Mouse (Mus musculus) cerebellum, postnatal 14 days (tissue): ENCODE results near the gene Ecpas.

ENCODE experiments used
- DNase-seq, 2 experiments: peaks; one replicate each; pipeline ENCODE4 v3.0.0; 2021; ENCODE audit warnings: mixed read lengths in 2 of 2

Ecpas gene

DNA sequence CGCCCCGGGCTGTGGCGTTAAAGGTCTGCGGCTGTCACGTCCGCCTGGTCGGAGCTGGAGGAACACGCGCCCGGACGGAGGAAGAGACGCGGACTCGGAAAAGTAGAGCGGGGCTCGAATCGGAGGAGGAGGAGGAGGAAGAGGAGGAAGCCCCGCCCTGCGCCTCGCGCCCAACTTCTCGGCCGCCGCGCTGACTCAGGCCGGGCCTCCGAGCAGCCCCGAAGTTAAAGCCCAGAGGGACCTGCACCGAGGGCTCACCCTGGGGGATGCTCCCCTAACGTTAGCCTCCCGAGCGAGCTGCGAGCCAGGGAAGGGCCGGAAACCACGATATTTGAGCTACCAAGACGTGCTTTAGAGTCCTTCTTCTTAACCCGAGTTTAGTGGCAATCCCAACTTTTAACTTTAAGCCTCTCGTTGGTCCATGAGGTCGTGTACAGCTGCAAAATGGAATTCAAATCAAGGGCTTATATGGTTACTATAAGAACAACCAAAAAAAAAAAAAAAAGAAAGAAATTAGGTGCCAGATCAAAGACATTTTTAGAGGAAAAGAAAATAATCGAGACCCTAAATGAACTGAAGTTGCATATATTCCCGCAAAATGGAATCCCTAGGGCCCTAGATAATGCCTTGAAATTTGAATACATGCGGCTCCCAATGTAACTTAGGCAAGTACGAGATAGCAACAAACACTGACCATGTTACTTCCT lies at the start of gene Ecpas:
Gene Ecpas, minus strand, starts transcription at position 121 of the 707 bp plus-strand sequence.
- DNase-seq, result peak; percentile 74 to 76

DNA sequence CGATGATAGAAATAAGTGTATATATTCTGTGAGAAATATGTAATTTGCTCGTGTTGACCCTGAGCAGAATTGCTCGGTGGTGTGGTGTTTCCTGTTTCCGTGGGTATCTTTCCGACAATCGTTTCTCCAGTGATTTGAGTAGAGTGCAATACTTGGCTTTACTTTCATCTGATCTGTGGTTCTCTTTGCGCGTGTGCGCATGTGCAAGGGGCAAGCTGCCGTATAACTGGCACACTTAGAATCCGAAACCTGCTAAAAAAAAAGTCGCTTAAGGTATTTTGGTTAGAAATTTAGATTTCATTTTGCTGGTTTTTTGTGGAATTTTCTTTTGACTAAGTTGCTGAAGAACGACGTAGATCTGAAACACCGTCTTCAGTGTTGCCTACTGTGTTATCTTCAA lies 49.2 kb upstream of the Ecpas start:
- no peak for DNase-seq

DNA sequence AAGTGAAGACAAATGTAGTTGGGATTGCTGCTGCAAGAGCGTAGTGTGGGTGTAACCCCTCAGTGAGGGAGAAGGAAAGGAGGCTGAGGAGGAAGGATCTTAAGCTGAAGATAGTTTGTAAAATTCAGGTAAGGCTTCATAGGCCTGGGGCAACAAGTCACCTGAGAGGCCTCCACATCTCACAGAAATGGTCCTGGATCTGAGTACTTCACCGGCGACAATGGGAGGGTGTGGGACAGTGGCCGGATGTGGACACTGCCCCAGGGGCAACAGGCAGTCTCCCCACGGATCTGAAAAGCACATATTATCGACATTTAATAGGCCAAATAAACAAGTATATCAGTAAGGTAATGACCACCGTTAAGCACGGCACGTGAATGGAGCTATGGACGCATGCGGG lies 40.1 kb upstream of the Ecpas start:
- no peak for DNase-seq

DNA sequence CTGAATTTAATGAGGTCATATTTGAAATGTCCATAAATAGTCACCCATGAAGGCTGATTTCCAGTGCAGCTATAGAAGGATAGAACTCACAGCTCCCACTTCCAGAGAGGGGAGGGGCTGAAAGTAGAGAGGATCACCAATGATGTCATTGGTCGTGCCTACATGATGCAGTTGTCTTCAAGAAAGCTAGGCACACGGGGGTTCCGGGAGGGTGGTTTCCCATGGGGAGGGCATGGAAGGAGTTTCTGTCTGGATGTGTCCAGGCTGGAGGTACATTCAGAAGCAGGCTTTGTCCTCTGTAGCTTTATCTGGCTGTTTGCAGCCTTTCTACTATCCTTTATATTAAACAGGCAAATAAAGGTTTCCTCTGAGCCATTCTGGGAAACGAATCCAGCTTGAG lies 35.8 kb upstream of the Ecpas start:
- DNase-seq, result no peak

DNA sequence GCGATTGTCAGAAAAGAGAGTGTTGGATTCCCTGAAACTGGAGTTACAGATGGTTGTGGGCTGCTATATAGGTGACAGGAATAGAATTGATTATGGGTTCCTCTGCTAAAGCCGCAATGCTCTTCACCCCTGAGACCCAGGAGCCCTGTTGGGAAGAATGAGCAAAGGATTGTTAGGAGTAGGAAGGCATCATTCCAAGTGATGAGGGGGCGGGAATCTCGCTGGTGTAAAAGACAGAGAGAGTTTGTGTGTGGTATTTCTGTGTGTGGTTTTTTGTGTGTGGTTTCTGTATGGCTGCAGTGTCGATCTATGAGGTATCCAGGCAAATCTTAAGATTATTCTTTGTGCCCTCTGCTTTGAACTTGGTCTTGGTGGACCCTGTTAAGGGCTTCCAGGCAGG lies 32.1 kb upstream of the Ecpas start:
- no peak for DNase-seq

DNA sequence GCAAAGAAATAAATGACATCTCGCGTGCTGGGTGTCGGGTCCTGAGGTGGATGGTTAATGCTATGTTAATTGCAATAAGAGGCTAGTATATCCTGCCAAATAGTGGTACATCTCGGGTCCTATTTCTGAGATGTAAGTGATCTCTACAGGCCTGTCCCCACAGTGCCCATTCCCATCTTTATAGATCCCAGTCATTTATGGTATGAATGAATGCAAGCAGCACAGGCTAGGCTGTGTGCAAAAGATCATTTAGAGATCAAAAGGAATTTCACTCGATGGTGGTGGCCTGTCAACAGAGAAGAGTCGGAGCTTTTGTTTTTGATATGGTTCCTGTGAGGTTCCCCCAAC lies 31.6 kb upstream of the Ecpas start:
- DNase-seq, result no peak

DNA sequence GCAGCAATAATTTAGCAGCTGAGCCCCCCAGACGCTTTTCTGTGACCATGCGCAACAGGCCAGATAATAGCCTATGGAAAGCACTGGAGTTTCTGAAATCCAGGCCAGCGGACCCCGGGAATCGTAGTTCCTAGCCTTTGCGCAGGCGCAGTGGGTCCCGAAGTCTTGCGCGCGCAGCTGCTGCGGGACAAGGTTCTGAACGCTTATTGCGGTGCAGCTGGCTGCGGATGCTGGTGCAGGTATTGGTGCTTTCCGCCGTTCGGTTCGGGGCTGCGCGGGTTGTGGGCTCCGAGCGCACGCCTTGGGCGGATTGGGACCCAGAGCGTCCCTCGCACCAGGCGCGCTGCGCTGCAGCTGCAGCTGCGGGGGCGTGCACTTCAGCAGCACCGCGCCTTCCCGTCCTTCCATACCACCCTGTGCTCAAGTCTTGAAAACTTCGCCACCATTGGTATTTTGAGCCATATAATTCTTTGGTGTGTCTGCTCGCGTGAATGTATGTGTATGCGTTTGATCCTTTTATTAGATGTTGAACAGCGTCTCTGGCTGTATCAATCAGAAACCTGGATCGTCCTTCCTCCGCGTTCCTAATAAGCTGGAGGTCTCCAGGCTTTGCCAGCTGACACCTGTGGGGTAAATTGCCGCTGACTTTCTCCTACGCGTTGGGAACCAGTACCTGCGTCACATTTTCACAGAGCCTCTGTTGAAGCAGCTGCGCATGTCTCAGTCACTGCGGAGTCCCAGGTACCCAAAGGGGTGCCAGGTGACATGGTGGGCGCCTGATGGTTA lies 31.1 kb upstream of the Ecpas start, which contains the start of gene Zkscan16:
Gene Zkscan16, plus strand, starts transcription at position 209 of the 786 bp plus-strand sequence.
- peak; percentile 88 to 89 for DNase-seq

DNA sequence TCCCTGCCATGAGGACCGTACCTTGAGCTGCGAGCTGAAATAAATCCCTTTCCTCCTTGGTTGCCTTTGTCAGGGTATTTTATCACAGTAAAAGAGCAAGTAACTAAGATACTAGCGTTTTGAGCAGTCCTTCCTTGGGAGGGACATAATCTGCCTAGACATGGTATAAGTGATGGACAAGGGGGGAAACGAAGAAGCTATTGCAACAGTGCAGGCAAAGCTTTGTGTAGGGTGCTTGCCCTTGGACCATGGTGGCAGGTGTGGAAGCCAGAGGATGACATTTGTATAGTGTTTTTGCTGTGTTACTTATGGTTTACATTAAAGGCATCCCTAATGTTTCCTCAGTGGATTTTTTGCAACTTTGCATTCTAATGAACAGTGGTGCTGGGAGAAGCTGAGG lies 30.4 kb upstream of the Ecpas start:
- no peak for DNase-seq

DNA sequence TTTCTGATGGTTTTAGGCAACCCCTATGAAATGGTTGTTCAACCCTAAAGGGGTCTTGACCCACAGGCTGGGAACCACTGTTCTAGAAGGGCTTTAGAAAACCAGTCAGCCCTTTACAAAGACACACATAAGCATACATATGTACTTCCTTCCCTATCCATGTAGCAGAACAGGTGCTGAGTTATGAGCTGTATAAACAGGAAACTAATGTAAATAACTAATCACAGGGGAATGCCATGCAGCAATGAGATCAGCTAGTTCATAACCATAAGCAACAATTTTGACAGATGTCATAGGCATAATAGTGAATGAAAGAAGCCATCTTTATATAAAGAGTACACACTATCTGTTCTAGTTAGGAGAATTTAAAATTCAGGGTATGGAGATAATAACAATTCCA lies 29.1 kb upstream of the Ecpas start:
- DNase-seq, result no peak

DNA sequence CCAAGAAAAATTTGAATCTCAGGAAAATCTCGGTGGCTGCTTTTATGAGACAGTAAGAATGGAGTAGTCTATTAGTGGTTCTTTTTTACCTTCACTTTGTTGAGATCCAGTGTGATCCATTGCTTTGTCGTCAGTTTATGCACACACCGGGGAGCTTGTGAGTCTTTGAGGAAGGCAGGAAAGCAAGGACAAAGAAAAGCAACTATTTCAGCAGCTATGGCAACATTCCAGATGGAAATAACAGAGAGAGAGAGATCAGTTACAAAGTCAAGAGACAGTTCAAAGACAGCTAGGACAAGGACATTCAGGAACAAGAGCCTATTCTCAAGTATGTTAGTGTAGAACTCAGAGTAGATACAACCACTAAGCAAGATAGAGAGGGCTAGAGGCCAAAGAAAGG lies 23.3 kb upstream of the Ecpas start:
- DNase-seq, result no peak

DNA sequence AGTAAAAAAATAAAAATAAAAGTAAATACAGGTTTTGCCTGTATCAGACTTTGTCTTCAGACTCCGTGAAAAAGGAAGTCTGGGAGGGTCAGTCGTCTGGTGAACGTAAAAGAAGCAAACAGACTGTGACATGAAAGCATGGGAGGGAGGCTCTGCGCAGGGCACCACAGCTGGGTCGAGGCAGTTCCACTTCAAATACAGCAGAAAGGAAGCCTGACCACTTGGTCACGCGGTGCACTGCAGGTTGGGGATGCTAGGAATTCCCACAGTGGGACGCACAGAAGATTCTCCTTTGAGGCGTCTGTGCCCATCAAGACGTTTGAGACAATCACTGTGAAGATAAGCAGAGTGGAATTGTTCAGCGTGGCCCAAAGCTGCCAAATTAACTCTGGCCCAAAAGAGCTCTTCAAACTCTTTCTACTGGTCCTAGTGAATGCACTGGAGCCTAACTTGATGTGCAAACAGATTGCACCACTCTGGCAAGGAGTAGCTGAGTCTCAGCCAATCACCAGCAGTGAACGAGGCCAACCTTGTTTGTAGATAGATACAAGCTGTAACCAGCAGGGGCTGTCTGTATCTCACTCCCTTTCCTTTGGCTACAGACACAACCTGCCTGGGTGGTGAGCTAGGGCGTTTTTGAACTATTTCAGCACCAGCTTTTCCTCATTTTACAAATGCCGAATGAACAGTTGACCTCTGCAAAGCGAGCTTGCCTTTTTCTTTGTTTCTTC lies 22.4 kb upstream of the Ecpas start:
- DNase-seq, result peak; percentile 81

DNA sequence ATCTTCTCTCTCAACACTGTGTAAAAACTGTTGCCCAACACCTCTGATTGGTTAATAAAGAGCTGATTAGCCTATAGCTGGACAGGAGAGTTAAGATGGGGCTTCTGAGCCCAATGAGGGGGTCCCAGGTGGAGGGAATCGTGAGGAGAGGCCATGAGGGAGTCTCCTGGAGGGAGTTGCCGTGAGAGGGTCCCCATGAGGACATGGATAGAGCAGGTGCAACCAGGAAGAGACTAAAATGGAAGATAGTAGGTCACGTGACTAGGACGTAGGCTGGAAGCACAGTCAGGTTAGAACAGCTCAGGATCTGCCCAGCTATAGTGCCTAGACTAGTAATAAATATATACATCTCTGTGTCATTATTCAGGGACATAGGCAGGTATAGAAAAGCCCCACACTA lies 21.8 kb upstream of the Ecpas start:
- DNase-seq, result no peak

DNA sequence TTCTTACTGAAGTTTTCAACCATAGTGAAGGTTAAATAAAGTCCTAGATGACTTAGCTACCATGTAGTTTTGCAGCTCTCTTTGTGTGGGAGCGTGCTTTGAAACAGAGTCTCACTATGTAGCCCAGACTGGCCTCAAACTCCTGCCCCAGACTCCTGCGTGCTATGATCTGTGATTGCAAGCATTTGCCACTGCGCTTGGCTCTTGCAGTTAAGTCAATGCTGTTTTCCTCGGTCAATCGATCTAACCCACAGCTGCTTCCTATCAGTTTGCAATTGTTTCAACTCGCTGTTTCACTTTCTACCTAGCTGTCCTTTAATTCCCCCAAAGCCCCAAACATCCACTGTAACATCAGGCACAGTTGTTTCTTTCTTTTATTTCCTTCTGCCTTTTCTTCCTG lies 20.0 kb upstream of the Ecpas start:
- DNase-seq, result no peak

DNA sequence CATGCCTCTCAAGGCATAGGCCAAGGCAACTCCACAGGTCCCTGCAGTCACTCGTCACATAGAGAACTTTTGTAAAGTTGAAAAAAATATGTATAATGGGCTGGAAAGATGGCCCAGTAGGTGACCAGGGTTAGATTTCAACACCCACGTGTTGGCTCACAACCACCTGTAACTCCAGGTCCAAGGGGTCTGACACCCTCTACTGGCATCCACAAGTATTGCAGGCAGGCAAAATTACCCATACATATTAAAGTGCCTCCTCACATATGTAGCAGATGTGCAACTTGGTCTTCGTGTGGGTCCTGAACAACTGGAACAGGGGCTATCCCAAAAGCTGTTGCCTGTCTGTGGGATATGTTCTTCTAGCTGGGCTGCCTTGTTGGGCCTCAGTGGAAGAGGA lies 15.1 kb upstream of the Ecpas start:
- no peak for DNase-seq

DNA sequence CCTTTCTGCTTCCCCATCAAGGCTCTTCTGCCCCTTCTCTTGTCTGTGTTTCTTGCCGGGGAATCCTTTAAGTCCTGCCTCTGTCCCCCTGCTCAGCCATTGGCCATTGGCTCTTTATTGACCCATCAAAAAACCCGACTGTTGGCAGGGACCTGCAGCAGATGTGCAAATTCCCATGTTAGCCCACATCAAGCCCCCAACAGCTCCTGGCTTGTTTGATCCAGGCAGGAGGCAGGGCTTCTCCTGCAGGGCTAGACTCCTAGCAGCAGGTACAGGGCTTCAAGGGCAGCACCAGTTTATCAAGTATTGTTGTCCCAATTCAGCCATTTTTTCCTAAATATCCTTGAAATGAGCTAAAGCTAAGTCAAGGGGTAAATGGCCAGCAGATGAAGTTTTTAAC lies 13.6 kb upstream of the Ecpas start:
- no peak for DNase-seq

DNA sequence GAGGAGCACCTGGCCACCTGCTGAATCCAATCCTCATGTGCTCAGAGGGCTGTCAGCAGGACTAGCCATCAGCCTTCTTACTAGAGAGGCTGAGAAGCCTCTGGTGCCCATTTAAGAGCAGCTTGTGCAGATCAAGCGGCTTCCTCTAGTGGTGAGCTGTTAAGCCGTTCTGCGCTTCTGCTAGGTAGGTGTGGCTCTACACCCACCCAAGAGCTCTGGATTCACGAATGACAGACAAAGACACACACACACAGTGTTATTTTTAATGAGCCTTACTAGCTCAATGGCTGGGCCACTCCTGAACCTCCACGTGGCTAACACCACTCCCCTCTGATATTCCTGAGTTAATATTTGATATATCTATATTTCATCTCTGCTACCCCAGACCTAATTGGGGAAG lies 13.1 kb upstream of the Ecpas start:
- DNase-seq, result no peak

DNA sequence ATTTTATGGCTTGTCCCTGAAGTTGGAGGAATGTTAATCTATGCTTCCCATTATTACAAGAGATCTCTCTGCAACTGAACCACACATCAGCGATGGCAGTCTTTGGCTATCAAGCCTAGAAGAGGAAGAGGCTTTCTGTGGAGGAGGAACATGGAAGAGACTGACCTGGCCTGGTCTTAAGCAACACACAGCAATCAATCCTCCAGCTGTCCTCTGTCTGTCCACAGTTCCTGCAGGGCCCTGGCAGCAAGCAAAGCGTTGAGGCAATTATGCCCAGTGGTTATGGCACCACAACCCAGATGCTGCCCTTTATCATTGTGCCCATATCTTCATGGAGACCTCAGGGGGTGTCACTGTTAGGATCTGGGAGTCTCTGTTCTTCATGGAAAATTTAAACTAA lies 11.4 kb upstream of the Ecpas start:
- DNase-seq, result no peak

DNA sequence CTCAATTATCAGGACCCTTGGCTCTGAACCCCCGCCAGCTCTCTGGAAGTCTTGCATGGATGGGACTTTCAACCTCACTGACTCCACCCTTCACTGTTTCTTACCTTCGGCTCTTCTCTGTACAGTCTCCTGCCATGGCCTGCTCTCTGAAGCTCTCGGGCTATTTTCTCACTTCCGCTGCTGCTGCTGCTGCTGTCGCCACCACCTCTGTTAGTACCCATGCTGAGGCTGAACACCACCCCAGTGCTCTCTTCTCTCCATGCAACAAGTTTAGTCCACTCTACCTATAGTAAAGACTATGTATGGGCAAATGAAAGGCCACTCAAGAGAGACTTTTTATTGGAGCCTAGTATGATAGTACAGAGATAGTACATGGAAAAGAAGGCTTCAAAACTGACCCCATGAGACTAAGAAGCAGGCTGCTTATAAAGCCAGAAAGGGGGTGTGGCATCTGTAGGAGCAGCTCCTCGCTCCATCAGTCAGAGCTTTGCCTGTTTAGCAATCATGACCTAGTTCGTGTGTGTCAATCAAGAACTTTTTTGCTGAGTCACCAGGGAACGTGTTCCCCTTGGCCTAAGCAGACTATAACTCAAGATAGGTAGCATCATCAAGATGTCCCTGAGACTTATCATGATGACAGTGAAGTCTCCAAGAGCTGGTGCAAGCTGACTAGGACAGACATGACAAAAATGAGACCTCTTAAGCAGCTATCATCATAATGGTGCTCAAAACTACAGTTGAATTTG lies 2.7 kb upstream of the Ecpas start:
- DNase-seq, result no peak

DNA sequence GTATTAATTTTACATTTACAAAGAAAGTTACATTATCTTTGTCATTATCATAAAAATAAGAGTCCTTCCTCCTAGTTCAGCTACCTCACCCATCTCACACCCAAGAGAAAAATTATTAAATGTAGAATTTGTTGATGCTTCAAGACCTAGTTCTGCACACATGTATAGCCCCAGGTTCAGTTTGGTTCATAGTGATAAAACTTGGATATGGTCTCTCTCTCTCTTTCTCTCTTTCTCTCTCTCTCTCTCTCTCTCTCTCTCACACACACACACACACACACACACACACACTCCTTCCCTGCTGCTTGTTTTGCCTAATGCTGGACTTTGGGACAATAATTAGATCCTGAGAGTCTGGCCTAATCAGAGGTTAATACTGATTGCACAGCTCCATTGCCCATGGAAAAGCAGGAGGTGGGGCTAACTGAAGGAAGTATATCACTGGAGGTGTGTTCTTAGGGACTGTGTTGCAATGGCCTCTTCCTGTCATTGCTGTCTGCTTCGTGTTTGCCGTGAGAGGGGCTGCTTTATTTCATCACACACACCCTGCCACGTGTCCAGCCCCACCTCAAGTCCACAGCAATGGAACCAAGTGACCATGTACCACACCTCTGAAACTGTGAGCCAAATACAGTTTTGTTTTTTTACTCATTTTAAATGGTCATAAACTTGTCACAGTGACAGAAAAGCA lies 932 bp upstream of the Ecpas start:
- DNase-seq, result no peak

DNA sequence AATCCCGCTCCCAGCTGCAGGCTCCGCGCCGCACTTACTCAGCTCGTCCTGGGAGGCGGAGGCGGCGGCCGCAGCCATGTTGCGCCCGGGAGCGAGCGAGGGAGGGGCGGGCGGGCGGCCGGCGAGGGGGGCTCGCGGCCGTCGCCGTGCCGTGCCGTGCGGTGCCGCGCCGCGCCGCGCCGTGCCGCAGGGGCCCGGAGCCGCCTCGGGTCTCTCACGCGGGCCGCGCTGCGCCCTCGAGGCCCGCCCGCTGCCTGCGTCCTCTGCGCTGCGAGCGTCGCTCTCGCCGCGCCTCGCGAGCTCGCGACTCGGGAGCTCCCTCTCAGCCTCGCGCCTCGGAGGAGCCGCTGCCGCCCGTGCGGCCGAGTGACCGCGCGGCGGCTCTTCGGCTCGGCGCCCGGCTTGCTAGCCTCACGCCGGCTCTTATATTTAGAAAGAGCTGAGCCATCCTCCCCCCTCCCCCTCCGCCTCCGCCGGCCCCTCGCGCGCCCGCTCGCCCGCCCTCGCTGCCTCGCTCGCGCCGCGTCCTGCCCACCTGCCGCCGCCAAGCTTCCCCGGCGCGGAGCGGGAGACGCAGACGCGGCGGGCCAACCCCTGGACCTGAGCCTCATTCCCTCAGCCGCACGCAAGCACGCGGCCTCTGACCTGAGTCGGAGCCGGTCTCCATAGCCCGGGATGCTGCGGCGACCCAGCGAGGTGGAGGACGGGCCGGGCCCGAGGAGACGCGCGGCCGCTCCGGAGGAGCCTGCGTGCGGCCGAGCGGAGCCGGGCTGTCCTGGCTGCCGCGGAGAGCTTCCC lies 519 bp downstream of the Ecpas start:
- DNase-seq, result peak; percentile 82 to 83

DNA sequence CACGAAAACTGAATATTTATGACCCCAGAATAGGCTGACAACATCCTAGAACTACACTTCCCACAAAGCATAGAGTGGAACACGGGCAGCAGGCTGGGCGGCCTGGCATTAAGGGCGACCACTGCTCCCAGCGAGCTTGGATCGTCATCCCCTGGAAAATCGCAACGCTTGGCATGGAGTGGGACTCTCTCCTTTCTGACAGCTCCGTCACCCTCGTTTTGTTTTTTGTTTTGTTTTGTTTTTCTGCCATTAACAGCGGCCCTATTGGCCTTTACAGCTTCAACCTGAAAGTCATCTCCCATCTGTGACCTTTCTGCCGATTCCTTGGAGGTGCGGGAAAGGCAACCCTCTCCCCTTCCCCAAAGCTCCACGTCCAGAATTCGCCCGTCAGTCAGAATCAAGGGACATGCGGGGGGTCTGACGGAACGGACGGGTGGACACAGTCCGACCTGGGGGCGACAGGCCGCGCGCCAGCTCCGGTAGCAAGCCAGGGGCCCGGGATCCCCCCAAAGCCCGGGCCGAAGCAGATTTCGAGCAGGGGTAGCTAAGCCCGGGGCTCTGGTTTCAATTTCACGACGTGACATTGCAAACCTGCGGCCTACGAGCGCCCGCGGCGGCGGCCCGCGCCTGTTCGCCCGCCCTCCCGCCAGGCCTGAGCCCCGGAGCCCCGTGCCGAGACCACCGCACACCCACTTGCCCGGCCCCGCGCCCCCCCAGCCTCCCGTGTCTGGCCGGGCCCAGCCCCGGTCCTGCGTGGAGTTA lies 1.3 kb downstream of the Ecpas start:
- DNase-seq, result peak; percentile 79 to 80
